Mouse (Mus musculus): ENCODE data around the gene Usp38.

The Usp38 gene

GRCm38 (mm10) chr8:80961937-80962591 lies 52.7 kb downstream of the Usp38 start:
- no peak for DNase-seq (ENCODE audit: low read depth)

- no peak for DNase-seq (ENCODE audit: low read depth)
Observed at GRCm38 (mm10) chr8:80961070-80961609, 53.6 kb downstream of the Usp38 start.

GRCm38 (mm10) chr8:80959588-80960268 lies 55.0 kb downstream of the Usp38 start:
- DNase-seq (ENCODE audit: low read depth), result no peak

- DNase-seq (ENCODE audit: low read depth), result no peak
Observed at GRCm38 (mm10) chr8:80957776-80958175, 57.0 kb downstream of the Usp38 start.

- DNase-seq (ENCODE audit: low read depth), result no peak
Observed at GRCm38 (mm10) chr8:80952973-80953372, 61.8 kb downstream of the Usp38 start.

- DNase-seq (ENCODE audit: low read depth), result no peak
Observed at GRCm38 (mm10) chr8:80952235-80952915, 62.4 kb downstream of the Usp38 start.

GRCm38 (mm10) chr8:80948405-80949183 lies 66.1 kb downstream of the Usp38 start:
- no peak for DNase-seq (ENCODE audit: low read depth)

GRCm38 (mm10) chr8:80943742-80944141 lies 71.0 kb downstream of the Usp38 start:
- no peak for DNase-seq (ENCODE audit: low read depth)

- DNase-seq (ENCODE audit: low read depth), result no peak
Observed at GRCm38 (mm10) chr8:80941621-80942020, 73.1 kb downstream of the Usp38 start.

- DNase-seq (ENCODE audit: low read depth), result no peak
Observed at GRCm38 (mm10) chr8:80937814-80938650, 76.7 kb downstream of the Usp38 start.
